Mouse (Mus musculus) granulocyte monocyte progenitor cell, adult 5-6 weeks (primary cell): ENCODE measurements around the gene Cfap54. TPM values are rescaled to one million over a fixed set of nuclear protein-coding genes. Genes with fewer than 3 reads are reported as not detected.

Experiments
- ATAC-seq: replicated peaks from 2 replicates; pipeline ENCODE4 v1.8.0; 2016; ENCODE audit warnings: mild to moderate bottlenecking, moderate TSS enrichment, inconsistent platforms; ENCODE audit not compliant: poor library complexity, severe bottlenecking
- total RNA-seq, 2 experiments: library from RNA; stranded (forward) in 1 of 2; stranded (reverse) in 1 of 2; fragments of 200-712, 200-1000 nt in 1 of 2; fragments of >200 nt in 1 of 2; fragmentation: Nextera tagmentation in 1 of 2; gene quantifications; 2 replicates each; pipeline ENCODE4 v1.2.3; 2014 to 2017

The Cfap54 gene
- total RNA-seq, 2 experiments from 2014 or later, result 0.11 to 0.82 TPM

DNA sequence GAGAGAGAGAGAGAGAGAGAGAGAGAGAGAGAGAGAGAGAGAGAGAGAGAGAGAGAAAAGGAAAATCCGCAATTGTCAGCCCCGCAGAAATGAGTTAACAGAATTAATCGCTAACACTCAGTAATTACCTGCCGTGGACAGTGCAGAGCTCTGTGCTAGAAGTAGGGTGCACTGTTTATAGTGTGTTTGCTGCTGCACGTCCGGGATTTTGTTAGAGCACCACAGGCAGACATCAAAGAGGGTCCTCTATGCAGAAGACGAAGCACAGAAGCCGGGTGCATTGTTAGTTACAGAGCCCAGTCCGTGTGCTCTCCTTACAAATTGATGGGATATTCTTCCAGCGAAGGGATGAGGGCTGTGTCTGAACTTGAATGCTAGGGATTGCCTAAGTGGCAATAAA is 289.5 kb downstream of the Cfap54 start:
- no peak for ATAC-seq

DNA sequence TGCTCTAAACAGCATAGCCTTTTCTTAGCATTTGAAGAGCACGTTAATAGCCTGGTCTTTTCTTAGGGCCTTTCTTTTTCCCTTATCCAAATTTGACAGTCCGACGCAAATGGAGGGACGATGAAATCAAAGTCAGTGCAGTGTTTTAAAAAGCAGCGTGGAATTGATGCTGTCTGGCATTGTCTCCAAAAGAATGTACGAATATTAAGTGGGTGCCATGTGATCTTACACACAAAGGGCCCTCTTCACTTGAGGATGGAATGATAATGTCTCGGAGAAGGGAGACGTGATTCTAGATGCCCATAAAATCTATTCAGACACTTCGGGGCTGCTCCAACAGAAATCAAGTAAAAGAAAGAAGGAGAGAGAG is 289.9 kb downstream of the Cfap54 start:
- no peak for ATAC-seq

DNA sequence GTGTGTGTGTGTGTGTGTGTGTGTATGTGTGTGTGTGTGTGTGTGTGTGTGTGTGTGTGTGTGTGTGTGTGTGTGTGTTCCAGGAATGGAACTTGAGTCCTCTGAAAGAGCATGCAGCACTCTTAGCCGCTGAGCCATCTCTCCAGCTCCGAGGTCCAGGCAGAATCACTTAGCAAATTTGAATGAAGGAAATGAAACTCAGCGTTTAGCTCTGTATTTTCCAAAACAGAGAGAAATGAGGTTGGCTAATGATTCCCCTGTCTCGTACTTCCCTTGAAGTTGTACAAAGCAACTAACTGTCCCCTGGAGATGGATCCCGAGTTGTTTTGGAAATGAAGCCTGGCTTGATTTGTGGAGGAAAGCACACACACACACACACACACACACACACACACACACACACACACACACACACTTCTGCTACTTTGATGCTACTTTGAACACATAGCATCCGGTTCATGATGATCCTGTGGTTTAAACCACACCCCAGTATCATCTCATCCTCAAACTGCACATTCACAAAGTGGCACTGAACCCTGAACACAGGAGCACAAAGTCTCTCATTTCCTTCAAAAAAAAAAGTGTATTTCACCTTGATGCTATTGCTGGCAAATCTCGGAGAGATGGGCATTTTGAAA is 290.4 kb downstream of the Cfap54 start:
- ATAC-seq, result no peak

DNA sequence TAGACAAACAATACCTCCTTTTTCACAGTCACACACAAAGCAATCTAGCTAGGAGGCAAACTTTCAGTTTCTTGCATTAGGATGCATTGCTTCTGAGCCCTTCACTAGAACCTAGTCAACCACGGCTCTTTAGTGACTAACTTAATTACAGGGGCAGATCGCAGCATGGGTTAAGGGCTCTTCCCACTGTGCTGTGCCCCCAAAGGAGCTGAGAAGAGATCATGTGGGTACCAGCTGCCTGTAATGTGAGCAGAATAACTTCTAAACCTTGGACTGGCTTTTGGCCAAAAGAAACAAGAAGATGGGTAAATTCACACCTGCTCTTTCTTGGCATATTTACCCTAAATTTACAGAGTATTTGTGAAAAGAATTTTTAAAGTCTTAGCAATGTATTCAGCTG is 291.2 kb downstream of the Cfap54 start:
- ATAC-seq, result no peak

DNA sequence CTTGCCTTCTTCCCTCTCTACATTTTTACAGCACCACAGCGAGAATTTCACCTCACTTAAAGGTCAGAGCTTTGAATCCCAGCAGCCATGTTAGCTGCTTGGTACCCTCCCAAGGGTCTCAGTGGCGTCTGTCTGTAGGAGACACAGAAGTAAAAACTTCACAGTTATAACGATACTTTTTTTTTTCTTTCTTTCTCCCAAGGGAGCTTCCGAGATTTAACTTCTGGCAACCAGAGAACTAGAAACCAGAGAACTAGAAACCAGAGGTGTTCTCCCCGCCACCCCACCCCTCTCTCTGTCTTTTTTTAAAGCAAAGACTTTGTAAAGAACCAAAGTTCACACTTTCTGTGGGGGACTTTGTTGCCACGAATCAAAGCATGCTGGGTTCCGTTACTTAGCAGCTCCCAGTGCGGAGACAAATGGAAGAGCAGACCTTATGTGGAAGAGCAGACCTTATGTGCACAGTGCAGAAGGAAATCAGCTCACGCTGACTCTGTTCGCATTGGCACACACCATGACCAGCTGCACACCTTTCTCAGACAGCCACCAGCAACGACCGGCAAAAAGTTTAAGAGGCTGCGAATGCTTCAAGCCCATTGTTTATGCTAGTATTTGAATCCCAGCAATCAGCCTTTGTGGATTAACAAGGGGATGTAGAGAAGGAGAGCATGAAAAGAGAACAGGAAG is 292.9 kb downstream of the Cfap54 start:
- ATAC-seq, result no peak

DNA sequence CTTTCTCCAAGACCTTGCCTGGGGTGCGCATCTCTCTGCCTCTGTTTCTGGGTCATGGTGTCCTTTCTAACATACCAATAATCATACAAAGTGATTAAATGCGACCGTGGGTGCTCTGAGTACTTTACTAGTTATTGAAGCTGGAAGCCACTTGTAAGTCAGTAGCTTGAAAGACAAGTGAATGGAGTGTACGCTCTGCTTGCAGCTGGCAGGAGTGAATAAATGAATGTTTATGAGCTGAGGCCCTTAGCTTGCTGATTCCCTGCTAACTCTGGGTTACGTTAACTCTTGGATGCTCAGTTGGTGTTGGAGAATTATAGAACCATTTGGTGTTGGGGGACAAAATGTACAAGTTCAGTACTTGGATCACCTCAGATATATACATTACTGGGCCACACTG is 298.7 kb downstream of the Cfap54 start:
- ATAC-seq, result no peak

DNA sequence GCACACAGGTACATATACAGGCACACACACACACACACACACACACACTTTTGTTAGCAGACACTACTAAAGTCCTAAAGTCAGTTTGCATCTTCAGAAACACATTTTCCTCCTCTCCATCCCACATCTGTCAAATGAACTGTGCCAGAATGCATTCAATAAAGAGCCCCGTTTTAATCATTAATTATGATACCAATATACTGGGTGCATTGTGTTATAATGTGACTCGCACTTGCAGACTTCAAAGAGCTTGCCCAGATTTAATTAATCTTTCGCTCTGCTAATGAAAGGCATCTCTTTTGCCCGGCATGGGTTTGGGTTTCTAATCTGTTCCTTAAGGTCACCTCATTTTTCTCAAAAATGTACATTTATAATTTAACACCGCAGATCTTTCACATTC is 327.1 kb downstream of the Cfap54 start:
- ATAC-seq, result no peak

DNA sequence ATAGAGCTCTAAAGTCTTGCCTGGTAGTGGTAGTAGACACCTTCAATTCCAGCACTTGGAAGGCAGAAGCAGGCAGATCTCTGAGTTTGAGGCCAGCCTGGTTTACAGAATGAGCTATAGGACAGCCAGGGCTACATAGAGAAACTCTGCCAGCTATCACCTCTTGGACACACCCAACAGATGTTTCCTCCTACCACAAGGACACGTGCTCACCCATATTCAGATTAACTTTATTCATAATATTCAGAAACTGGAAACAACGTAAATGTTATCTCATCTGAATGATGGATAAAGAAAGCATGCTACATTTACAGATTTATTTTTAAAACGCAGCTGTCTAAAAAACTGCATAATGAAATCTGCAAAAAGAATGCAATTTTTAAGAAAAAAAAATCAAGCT is 351.1 kb downstream of the Cfap54 start:
- ATAC-seq, result no peak

DNA sequence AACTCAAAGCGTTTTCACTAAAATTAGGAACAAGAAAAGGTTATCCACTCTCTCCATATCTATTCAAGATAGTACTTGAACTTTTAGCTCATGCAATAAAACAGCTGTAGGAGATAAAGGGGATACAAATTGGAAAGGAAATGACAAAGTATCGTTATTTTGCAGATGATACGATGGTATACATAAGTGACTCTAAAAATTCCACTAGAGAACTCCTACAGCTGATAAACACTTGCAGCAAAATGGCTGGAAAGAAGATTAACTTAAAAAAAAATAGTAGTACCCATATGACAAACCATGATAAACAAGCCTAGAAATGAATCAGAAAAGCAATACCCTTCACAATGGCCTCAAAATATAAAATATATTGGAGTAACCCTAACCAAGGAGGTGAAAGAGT is 352.7 kb downstream of the Cfap54 start:
- no peak for ATAC-seq

Other genes starting within 250 kb of the Cfap54 start
- 28.1 and 41.6 TPM in 2 replicates for gene Cdk17, start 79.3 kb upstream of the Cfap54 start, total RNA-seq (2014; fragmentation: Nextera tagmentation)
- 36.3 and 40.0 TPM in 2 replicates for gene Cdk17, start 79.3 kb upstream of the Cfap54 start, total RNA-seq (2017)
- gene Elk3, start 229.5 kb upstream of the Cfap54 start, total RNA-seq (2014; fragmentation: Nextera tagmentation), result 32.0 and 34.6 TPM in 2 replicates
- 16.3 and 19.0 TPM in 2 replicates for gene Elk3, start 229.5 kb upstream of the Cfap54 start, total RNA-seq (2017)